Mouse (Mus musculus) T-helper 17 cell (primary cell): ENCODE measurements around the gene Gm26602.

Source experiments
- in situ Hi-C, 2 experiments: fragments of 300-600 bp; cut with MboI, MseI; formaldehyde crosslinking; loops; 1 replicate in 1 of 2; 2 replicates in 1 of 2; pipeline ENCODE4 v1.15.1; 2025; ENCODE audit warnings: high pct_unique_total_duplicates in 2 of 2

Gene Gm26602

DNA sequence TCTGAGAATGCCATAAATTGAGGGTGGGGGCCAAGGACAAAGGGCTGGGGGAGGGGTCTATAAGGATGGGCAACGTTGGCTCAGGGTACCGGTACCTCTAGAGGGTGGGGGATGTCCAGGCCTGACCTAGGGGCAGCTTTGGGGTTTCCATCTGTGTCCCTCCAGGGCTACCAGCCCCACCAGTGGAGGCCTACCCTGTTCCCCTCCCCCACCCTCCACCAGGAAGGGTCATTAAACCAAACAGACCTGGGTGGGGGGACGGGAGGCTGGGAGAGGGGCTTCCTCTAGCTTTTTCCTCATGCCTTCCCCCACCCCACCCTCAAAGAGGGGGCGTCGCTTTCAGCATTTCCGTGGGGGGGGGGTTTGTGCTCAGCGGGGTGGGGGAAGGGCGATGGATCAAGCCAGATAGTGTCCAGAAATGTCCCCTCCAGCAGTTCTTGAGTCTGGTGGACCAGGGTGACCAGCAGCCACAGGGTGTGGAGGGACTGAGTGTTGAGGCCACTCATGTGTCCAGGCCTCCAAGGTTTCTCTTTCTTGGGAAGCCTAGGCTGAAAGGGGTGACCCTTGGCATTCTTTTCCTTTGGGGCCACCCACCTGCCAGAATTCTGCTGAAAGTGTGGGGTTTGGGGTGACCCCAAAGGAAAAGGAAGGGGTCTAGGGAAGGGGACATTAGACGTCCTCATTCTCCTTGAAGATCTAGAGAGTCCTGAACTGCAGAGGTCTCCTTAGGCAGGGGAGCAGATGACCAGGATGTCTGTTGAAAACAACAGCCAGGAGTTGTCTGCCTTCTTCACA, 18.4 kb downstream of the Gm26602 start:
- in situ Hi-C loops: loop anchor here in 1 of 2 experiments (5.0 to 10.0 kb wide), 2 partner anchors 47 to 94 kb away; no protein-coding TSS in a partner anchor

DNA sequence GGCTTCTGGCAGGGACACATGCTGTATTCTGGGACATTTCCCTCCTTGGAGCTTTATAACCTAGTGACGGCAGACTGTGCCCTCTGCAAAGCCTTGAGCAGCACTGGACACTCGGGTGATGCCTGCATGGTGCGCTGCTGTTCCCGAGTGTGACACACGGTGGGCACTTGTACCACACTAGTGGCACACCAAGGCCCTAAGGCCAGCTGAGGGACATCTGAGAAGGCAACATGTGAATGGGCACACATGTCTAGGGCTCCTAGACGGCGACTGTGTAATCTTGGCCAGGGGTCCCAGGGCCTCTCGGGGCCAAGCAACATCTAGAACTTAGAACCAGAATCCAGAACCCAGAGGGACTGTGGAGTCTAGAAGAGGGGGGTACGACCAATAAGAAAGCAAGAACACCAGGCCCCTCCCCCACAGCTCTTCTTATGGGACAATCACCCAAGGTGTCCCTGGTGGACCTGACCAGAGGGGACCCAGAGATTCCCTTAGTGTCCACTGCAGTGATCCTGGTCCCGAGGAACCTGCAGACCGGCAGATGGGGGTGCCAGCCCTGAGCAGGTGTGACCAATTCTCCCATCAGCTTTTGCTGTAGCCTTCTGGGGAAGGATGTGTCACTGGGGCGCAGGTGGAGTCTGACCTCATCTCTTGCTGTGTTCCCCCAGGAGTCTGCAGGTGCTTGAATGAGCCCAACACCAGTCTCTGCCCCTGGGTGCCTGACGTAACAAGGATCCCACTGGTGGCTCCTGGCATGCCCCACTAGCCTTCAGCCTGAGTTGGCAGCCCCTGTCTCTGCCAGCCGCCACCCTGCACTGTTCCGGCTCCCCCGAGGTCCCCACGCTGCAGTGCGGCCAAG, 19.5 kb downstream of the Gm26602 start:
- in situ Hi-C loops: loop anchor here in 1 of 2 experiments (5.0 to 10.0 kb wide), 2 partner anchors 48 to 95 kb away; no protein-coding TSS in a partner anchor

DNA sequence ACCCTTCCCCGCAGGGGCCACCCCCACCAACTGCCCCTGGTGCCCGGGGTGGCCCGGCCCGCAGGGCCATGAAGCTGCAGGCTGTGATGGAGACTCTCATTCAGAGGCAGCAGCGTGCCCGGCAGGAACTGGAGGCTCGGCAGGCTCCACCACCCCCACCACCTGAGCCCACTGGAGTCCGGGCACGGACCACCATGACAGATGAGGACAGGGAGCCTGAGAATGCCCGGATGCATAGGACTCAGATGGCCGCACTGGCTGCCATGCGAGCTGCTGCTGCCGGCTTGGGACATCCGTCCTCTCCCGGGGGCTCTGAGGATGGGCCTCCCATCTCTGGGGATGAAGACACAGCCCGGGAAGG, 20.1 kb downstream of the Gm26602 start:
- in situ Hi-C loops: no loop called here

DNA sequence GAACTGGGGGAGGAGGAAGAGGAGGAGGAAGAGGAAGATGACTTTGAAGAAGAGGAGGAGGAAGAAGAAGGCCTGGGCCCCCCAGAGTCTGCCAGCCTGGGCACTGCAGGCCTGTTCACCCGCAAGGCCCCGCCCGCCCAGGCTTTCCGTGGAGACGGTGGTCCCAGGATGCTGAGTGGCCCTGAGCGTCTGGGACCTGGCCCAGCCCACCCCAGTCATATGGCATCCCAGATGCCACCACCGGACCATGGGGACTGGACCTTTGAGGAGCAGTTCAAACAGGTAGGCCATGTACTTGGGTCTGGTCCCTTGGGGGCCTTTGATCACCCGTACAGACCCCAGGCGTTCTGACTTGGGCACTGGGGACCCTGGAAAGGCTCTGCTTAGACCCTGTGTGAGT, 21.1 kb downstream of the Gm26602 start:
- in situ Hi-C loops: no loop called here

DNA sequence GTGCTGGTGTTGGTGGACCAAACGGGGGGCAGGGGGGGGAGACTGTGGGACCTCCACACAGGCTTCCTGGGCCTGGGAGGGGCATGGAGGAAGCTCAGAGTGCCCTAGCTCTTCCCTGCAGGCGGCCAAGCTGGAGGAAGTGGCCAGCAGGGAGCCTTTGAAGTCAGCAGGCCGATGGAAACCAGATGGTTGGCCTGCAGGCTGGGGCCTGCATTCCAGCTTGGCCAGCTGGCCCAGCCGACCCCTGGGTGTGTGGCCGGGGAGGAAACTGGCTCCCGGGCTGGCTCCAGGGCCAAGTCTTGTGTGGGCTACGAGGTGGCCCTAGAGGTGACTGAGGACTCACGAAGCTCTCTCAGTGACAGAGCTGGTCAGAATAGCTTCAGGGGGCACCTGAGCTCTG, 22.1 kb downstream of the Gm26602 start:
- in situ Hi-C loops: no loop called here

DNA sequence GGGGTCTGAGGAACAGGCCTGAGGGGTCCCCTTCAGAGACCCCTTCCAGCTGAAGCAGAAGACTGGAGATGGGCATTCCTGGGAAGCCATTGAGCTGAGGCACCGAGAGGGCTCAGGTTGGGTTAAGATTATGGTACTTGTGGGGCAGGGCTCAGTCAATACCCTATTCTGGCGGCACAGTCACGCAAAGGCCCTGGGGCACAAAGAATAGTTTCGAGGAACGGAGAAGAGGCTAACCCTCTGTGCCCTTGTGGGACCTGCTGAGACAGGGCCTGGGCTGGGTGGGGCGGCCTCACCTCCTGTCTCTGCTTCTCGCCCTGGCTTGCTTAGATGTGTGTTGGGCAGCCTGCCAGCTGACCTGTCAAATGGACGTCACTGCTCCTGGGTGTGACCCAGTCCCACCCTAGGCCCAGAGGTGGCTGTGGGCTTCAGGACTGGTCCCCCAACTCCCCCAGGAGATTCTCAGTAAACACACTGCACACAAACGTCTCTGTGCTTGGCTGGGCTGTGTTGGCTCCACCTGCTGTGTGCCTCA, 22.6 kb downstream of the Gm26602 start:
- in situ Hi-C loops: no loop called here

DNA sequence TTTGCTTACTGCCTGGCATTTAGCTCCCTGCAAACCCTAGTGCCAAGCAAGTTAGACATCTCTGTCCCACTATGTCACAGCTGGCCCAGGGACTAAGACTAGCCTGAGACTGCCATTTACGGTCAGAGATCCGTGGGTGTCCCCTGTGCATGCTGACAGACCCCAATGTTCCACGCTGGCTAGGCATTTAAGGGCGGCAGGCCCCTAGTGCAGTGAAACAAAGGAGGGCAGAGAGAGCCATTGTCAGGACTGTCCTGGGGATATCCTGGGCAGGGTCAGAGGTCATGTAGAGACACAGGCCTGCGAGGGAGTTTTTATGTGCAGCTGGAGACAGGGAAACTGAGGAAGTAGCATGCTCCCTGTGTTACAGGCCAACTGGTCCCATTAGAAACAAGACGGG, 23.2 kb downstream of the Gm26602 start:
- in situ Hi-C loops: no loop called here

DNA sequence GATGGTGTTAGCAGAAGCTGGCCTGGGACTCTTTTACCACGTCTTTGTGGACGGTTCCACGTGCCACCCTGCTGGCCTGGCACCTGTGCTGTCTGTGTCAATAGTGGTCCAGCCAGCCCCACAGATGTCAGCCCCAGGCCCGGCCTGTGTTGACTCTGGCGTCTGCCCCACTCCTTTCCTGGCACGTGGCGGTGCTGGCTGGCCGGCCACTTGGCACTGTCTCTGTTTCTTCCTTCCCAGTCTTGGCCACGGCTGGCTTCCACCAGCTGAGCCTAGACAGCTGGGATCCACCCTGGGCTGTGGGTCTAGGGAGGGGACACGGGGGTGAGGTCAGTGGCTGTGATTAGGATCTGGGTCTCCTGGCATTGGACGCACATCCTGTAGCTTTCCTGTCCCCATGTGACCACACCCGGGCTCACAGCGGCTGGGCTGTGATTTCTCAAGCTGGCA, 23.6 kb downstream of the Gm26602 start:
- in situ Hi-C loops: no loop called here

DNA sequence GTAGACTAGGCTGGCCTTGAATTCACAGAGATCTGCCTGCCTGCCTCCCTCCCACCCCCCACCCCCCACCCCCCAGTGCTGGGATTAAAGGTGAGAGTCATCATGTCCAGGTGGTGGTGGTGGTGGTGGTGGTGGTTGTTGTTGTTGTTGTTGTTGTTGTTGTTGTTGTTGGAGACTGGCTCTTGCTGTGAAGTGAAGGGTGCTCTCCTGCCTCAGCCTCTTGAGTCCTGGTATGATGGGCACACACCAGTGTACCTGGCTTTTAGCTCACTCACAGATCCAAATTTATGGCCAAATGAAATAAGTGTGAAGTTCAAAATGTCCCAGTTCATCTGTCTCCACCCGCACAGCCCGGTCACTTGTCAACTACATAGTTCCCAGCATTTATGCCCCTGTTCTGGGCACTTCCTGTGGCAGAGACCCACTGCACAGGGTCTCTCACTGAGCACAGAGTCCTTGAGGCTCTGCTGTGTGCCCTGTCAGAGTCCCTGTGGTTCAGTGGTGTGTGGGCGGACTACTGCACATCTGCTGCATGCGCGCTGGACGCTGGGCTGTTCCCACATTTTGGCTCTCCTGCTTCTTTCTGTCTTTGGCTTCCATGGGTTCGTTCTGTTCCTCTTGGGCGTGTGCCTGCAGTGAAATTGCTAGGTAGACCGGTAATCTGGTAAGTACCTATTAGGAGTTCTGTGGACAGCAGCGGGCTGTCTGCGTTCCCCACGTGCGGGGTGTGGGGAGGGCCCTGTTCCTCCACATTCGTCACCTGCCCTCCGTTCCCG, 24.3 kb downstream of the Gm26602 start:
- in situ Hi-C loops: no loop called here

DNA sequence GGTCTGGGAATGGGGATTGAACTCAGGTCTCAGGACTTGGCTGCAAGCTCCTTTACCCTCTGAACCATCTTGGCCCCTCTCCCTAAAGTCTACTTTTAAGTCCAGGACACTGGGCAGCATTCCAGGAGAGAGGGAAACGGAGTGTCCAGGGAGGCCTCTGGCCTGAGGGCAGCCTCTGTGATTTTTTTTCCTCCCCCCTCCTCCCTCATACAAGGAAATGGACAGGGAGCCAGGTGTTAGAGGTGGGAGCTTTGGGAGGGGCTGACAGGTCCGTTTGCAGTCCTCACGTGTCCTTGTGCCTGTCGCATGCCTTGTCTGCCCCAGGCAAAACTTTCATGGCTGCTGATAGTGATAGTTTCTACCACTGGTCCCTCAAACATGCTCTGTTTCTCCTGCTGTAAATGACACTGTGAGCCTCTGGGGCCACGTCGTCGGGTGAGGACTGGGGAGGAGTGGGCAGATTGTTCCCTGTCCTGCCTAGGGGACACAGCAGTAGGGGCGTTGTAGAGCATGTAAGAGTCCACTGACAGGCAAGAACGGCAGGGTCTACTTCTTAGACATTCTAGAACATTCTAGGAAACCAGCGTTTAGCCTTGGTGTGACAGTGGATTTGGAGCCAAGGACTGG, 25.7 kb downstream of the Gm26602 start:
- in situ Hi-C loops: no loop called here

DNA sequence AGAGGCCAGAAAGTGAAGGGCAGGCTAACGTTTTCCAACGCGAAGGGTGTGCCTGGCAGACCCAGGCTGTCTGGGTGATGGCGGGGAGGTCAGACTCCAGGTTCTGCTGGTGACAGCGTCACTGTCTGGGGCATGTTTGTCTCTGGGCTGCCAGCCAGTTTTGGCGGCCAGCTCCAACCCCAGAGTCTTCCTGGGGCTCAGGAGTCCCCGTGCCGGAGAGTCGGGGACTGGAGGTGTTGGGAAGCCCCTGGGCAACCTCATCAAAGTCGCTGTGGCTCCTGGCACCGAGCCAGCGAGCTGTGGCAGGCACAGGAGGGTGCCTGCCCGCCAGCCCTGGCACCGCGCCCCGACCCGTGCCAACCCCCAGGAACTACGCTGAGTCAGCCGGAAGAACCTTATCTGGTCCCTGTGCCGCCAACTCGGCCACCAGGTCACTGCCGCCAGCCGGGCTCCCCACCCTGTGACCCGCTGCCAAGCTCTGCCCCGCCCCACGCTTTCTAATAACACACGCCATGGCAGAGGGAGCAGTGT, 26.3 kb downstream of the Gm26602 start:
- in situ Hi-C loops: no loop called here

DNA sequence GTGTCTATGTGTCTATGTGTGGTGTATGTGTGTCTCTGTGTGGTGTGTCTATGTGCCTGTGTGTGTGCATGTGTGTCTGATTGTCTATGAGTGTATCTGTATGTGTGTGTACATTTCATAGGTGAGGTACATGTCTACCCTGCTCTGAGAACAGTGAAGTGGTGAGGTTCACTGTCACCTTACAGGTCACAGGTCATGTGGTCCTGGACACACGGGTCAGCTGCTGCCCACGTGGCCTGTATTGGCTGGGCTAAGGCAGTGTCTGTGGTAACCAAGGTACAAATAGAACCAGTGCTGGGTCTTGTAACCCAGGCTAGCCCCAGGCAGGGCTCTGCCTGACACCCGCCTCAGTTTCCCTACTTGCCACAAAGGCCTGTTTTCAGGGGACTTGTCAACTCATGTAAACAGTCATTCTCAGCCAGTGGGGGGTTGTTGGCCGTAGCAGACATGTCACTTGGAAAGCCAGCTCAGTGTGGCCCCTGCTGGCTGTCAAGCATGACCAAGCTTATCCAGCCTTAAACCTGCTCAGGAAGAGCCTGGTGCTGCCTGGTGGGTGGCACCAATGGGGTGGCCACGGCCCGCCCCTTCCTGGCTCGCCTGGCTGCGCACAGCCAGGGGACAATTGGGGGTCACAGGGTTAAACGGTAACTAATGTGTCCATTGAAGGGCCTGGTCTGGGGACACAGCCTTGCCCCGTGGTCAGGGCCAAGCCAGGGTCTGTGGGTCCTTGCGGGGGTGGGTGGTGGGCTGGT, 27.3 kb downstream of the Gm26602 start:
- in situ Hi-C loops: no loop called here

DNA sequence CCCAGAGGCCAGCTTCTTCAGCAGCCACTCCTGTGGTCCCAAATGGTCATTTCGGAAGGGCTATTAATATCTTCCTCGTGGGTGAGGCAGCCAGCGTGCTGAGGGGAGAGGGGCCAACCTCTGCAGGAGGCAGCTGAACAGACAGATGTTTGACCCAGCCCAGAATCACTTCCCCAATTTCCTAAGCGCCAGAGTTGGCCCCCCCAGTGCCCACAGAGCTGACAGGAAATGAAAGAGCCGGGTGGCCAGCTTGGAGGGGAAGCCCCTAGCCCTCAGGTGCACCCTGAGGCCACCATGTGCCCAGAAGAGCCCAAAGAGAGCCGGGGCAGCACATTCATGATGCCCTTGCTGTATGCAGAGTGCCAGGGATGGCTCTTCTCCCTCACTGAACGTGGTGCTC, 30.1 kb downstream of the Gm26602 start:
- in situ Hi-C loops: no loop called here

DNA sequence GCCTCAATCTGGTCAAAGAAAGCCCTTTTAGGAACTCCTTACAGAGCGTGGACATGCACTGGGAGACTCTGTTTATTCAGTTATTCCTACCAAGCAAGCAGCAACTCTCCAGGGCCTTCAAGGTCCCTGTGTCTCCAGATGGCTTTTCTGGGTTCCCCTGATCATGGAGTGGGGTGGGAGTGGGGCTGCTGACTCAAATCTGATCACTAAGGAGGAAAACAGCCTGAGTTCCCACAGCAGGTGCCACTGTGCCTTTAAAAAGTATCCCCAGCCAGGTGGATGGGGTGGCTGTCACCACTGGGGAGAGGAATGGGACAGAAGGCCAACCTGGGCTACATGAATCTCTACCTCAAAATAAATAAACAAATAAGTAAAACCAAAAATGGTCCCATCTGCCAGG, 32.3 kb downstream of the Gm26602 start:
- in situ Hi-C loops: no loop called here

DNA sequence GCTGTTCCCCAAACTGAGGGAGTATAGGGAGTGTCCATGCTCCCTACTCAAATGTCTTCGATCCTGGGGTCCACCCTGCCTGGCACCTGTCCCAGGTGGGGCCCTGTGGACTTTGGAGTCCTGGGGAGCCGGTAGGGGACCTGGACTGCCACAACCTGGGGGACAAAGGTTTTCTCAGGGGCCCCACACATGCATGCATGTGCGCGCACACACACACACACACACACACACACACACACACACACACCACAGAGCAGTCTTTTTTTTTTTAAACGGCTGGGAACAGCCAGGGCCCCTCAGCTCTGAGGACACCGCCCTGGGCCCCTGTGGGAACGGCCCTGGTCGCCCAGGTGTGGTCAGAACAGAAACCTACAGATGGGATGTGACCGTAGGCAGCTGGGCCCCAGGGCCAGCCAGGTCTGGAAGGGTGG, 32.8 kb downstream of the Gm26602 start:
- in situ Hi-C loops: no loop called here

DNA sequence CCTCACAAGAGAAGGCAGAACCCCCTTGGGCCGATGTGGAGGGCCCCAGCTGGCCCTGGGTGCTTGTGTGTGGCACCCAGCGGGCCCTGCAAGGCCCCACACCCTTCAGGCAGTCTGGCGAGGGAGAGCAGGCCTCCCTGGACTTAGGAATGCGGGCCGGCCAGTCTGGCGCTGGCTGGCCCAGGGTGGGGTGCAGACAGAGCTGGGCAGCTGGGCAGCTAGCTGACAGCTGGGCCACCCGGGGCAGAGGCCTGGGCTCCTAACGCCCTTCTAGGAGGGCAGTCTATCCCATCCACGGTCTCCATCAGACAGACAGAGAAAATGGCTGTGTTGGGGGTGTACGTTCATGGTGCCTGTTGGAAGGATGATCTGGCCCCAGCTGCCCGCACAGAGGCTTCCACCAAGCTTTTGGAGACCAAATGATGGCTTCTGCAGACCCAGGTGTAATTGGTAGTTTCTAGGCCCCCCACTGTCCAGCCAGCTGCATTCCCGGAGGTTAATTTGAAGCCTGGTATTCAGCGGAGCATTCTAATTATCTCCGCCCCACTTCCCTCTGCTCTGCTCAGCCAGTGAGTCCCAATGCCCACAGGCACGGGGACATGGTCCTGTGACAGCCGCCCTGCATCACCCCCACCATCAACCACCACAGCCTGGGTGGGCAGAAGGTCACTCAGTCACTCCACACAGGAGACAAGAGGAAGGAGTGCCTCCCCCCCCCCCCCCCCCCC, 35.0 kb downstream of the Gm26602 start:
- in situ Hi-C loops: no loop called here

DNA sequence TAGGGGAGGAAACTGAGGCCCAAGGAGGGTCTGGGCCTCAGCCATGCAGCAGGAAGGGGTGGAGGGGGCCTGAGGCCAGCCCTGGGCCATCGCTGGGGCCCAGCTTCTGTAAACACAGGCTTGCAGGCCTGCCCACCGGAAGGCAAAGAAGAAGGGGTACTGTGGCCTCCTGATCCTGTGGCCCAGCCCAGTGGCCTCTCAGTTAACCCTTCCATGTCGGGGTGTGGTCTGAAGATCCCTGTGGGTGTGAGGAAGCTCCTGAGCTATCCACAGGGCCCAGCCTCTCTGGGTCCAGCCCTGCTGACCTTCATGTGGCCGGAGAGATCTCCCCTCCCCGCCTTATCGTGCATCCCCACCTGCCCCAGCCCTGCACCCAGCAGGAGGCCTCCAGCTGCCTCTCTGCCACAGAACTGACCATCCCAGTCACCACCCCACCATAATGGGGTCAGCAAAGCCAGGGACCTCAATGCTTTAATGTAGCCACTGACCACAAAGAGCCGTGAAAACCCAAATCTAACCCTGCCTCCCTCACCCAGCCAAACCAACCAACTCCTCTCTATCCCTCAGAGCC, 36.2 kb downstream of the Gm26602 start:
- in situ Hi-C loops: no loop called here

DNA sequence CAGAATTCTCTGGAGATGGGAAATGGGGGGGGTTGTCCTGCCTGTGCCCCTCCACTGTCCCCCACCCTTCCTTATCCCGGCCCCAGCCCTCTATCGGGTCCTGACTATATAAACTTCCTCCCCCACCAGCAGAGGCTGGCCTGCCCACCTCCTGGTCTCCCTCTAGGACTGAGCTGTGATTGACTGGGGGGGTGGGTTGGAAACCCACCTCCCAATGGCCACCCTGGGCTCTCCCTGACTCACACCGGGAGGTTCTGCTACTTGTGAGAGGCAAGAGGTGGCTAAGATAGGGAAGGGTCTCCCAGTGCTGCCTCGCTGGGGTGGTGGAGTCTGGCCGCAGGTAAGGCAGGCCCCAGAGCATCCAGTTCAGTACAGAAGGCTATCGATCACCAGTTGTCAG, 36.8 kb downstream of the Gm26602 start:
- in situ Hi-C loops: no loop called here

DNA sequence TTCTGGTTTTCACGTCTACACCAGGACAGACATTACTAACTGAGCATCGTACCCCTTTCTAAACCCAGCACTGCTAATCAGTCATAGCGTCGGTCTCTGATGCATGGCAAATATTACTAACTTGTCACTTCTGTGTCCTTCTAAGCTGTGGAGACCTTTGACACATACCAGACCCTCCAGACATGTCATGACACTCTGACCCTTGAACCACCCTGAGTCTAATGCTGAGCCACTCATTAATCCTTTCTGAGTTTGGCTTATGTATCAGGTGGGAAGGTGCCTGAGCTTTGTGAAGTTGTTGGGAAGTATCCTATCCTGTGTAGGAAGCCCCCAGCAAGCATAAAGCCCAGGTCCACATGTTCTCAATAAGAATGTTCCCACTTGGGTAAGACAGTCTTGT, 39.2 kb downstream of the Gm26602 start:
- in situ Hi-C loops: loop anchor here in 1 of 2 experiments (5.0 kb wide), 1 partner anchor 68 kb away; no protein-coding TSS in a partner anchor
